Mouse (Mus musculus): ENCODE data around the gene Ndufs2. TPM values are rescaled to one million over a fixed set of nuclear protein-coding genes. Genes with fewer than 3 reads are reported as not detected.
A peak's percentile ranks its signal among the peaks of the same experiment; 100 is the strongest.

Ndufs2 gene
- polyA plus RNA-seq, 1 experiment from 2014 or later: 368 TPM

GRCm38 (mm10) chr1:171279721-171280120, 28.5 kb upstream of the Ndufs2 start:
- Histone ChIP-seq H3K27ac (ENCODE audit: low read length) (no peak overlapping the region), H3K36me3 (ENCODE audit: insufficient read depth, low read length) (peaks cover 56% of the 10 kb centered on the region), H3K9ac (replicated peaks; ENCODE audit: low read length) (peak overlapping the region; percentile 83), H3K27me3 (ENCODE audit: insufficient read depth, low read length) (no peaks in the 10 kb centered on the region), H3K4me3 (ENCODE audit: low read length) (peak overlapping the region; percentile 80), H3K9me3 (ENCODE audit: low read length) (no peaks in the 10 kb centered on the region), H3K4me1 (ENCODE audit: insufficient read depth, low read length) (peaks cover 16% of the 10 kb centered on the region), H3K4me2 (replicated peaks; ENCODE audit: low read depth, low read length) (peak overlapping the region; percentile 88)
- no peak for ATAC-seq (ENCODE audit: low FRiP score, low TSS enrichment)
- 66% methylated on average over 5 of the region's 5 CpGs for WGBS

DNA sequence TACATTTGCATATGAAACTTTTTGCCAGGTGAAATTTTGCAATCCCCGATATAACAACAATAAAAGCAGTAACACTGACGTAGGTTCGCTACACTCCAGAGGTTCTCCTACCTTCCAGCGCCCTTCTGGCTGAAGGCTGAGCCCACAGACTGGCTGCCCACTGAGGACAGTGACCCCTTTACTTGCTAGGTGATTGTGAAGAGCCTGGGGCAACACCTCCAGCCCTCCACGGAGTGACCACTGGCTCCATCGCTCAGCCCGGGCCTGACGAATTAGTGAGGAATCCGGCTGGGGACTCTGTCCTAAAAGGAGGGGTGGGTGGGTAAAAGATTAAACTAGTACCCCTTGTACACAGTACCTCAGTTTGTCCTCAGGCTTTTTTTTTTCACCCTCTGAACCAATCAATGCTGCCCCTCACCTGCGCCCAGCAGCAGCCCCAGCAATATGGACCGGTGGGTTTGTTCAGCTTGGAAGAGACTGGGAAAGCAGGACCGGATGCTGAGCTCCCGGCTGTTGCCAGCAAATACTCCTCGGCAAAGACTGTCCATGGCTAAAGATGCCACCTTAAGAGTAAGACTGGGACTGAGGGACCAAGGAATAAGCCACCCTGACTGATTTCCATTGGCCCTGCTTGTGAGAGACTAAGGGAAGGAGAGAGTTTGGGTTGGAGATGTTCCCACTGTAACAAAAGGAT, 28.0 kb upstream of the Ndufs2 start:
- Histone ChIP-seq H3K9ac (replicated peaks; ENCODE audit: low read length) (peak overlapping the region; percentile 83; the same call in 1 of the 2 replicates), H3K27me3 (ENCODE audit: insufficient read depth, low read length) (no peaks in the 10 kb centered on the region), H3K4me3 (ENCODE audit: low read length) (0 out of 2 replicates have a peak overlapping the region, but pooled peaks have one; percentile 80), H3K9me3 (ENCODE audit: low read length) (no peaks in the 10 kb centered on the region), H3K36me3 (ENCODE audit: insufficient read depth, low read length) (peaks cover 57% of the 10 kb centered on the region), H3K4me2 (replicated peaks; ENCODE audit: low read depth, low read length) (no peak overlapping the region), H3K27ac (ENCODE audit: low read length) (no peak overlapping the region), H3K4me1 (ENCODE audit: insufficient read depth, low read length) (peaks cover 16% of the 10 kb centered on the region)
- ATAC-seq (ENCODE audit: low FRiP score, low TSS enrichment): no peak
- 88% methylated on average over 14 of the region's 14 CpGs for WGBS

DNA sequence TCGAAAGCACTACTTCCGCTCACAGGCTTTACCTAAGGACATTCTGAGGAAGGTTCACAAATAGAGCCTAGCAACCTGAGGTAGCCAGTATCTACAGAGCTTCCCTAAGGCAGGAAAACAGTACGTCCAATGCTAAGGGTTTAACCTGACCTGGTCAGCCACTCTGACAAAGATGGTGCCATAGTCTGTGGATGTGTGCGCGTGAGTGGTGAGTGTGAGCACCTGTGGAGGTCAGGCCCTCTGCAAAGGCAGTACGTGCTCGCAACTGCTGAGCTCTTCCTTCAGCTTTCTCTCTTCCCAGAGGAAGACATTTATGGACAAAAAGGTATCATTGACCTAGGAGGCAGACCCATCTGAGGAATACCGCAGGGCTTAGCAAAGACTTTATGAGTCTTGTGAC, 27.2 kb upstream of the Ndufs2 start:
- WGBS: 94% methylated on average over 8 of the region's 8 CpGs
- ATAC-seq (ENCODE audit: low FRiP score, low TSS enrichment): no peak
- H3K4me3 ChIP-seq (ENCODE audit: low read length): no peak overlapping the region

GRCm38 (mm10) chr1:171277736-171278135, 26.5 kb upstream of the Ndufs2 start:
- H3K4me2 ChIP-seq (replicated peaks; ENCODE audit: low read depth, low read length): no peak overlapping the region
- no peak for ATAC-seq (ENCODE audit: low FRiP score, low TSS enrichment)
- no peaks in the 10 kb centered on the region for H3K9me3 ChIP-seq (ENCODE audit: low read length)
- no peak overlapping the region for H3K9ac ChIP-seq (replicated peaks; ENCODE audit: low read length)
- WGBS: 86% methylated on average over 10 of the region's 10 CpGs
- peaks cover 16% of the 10 kb centered on the region for H3K4me1 ChIP-seq (ENCODE audit: insufficient read depth, low read length)
- H3K4me3 ChIP-seq (ENCODE audit: low read length): no peak overlapping the region
- H3K27me3 ChIP-seq (ENCODE audit: insufficient read depth, low read length): no peaks in the 10 kb centered on the region
- no peak overlapping the region for H3K27ac ChIP-seq (ENCODE audit: low read length)
- H3K36me3 ChIP-seq (ENCODE audit: insufficient read depth, low read length): peaks cover 62% of the 10 kb centered on the region

More for the DNA sequence above, 27.2 kb upstream of the Ndufs2 start:
- H3K4me1 ChIP-seq (ENCODE audit: insufficient read depth, low read length): peaks cover 16% of the 10 kb centered on the region
- H3K27ac ChIP-seq (ENCODE audit: low read length): no peak overlapping the region
- H3K36me3 ChIP-seq (ENCODE audit: insufficient read depth, low read length): peaks cover 59% of the 10 kb centered on the region
- H3K27me3 ChIP-seq (ENCODE audit: insufficient read depth, low read length): no peaks in the 10 kb centered on the region
- H3K4me2 ChIP-seq (replicated peaks; ENCODE audit: low read depth, low read length): no peak overlapping the region
- no peaks in the 10 kb centered on the region for H3K9me3 ChIP-seq (ENCODE audit: low read length)
- H3K9ac ChIP-seq (replicated peaks; ENCODE audit: low read length): no peak overlapping the region

GRCm38 (mm10) chr1:171276110-171276748, 25.0 kb upstream of the Ndufs2 start:
- no peaks in the 10 kb centered on the region for H3K9me3 ChIP-seq (ENCODE audit: low read length)
- peaks cover 15% of the 10 kb centered on the region for H3K4me1 ChIP-seq (ENCODE audit: insufficient read depth, low read length)
- peaks cover 58% of the 10 kb centered on the region for H3K36me3 ChIP-seq (ENCODE audit: insufficient read depth, low read length)
- no peak overlapping the region for H3K9ac ChIP-seq (replicated peaks; ENCODE audit: low read length)
- H3K27ac ChIP-seq (ENCODE audit: low read length): no peak overlapping the region
- H3K4me2 ChIP-seq (replicated peaks; ENCODE audit: low read depth, low read length): no peak overlapping the region
- 89% methylated on average over 14 of the region's 14 CpGs for WGBS
- no peak for ATAC-seq (ENCODE audit: low FRiP score, low TSS enrichment)
- H3K27me3 ChIP-seq (ENCODE audit: insufficient read depth, low read length): no peaks in the 10 kb centered on the region
- H3K4me3 ChIP-seq (ENCODE audit: low read length): no peak overlapping the region

DNA sequence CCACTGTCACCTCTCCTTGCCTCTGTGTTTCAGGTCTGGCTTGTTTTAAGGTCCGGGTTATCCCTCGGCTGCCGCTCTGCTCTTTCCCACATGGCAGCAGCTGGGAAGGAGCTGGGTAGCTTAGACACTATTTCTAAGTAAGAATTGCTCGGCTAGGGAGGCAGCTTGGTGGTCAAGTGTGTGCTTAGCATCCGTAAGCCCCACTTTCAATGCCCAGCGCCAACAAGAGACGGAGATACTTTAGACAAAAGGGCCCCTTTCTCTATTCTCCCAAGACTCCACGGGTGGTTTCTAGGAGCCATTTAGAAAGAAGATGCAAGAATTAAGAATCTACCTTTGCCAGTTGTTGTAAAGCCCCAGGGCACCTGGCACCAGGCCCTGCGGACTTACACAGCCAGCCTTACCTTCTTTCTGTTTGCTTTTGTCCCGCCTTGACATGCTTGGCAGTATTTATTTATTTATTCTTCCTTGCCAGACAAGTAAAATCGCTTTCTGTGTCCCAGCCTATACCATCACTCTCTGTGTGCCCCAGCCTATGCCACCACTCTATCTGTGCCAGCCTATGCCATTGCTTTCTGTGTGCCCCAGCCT, 24.1 kb upstream of the Ndufs2 start:
- Histone ChIP-seq H3K4me3 (ENCODE audit: low read length) (no peak overlapping the region), H3K9me3 (ENCODE audit: low read length) (no peaks in the 10 kb centered on the region), H3K9ac (replicated peaks; ENCODE audit: low read length) (no peak overlapping the region), H3K27ac (ENCODE audit: low read length) (no peak overlapping the region), H3K4me1 (ENCODE audit: insufficient read depth, low read length) (peaks cover 18% of the 10 kb centered on the region), H3K4me2 (replicated peaks; ENCODE audit: low read depth, low read length) (no peak overlapping the region), H3K27me3 (ENCODE audit: insufficient read depth, low read length) (no peaks in the 10 kb centered on the region), H3K36me3 (ENCODE audit: insufficient read depth, low read length) (peaks cover 58% of the 10 kb centered on the region)
- whole genome bisulfite sequencing: 90% methylated on average over 11 of the region's 11 CpGs
- no peak for ATAC-seq (ENCODE audit: low FRiP score, low TSS enrichment)

DNA sequence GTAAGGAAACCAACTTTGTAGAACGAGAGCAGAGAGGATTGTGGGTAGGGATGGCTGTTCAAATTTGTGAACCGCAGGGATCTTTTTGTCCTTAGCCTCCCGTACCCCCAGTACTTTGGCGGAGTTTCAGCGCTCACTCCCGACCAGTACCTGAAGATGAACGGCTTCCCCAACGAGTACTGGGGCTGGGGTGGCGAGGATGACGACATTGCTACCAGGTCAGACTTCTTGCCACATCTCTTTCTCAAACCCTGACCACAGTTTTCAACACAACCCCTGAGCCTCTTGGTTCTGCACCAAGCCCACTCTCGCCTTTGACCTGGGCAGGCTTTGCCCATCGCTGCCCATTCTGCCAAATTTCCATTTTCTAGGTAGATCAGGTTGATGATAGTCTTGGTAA, 23.0 kb upstream of the Ndufs2 start:
- 91% methylated on average over 12 of the region's 12 CpGs for WGBS
- Histone ChIP-seq H3K27me3 (ENCODE audit: insufficient read depth, low read length) (no peaks in the 10 kb centered on the region), H3K4me1 (ENCODE audit: insufficient read depth, low read length) (peaks cover 11% of the 10 kb centered on the region), H3K9me3 (ENCODE audit: low read length) (no peaks in the 10 kb centered on the region), H3K9ac (replicated peaks; ENCODE audit: low read length) (no peak overlapping the region), H3K4me3 (ENCODE audit: low read length) (no peak overlapping the region), H3K27ac (ENCODE audit: low read length) (no peak overlapping the region), H3K36me3 (ENCODE audit: insufficient read depth, low read length) (peaks cover 58% of the 10 kb centered on the region), H3K4me2 (replicated peaks; ENCODE audit: low read depth, low read length) (no peak overlapping the region)
- ATAC-seq (ENCODE audit: low FRiP score, low TSS enrichment): no peak

DNA sequence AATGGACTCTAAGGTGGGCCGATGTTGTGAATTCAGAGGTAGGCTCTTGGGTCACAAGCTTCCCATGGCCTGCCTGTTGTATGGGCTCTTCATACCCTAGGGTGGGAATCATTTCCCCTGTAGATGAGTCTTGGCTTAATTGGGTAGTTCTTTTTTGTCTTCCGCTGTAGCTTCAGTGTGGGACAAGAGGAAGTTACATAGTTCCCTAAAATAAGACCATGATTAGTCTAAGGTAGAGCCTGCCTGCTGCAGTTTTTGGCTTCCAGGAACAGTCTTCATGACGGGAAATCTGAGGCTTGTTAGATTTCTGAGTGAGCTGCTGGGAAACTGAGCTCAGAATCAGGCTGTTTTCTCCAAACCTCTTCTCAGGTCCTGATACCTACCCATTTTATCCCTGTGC, 20.9 kb upstream of the Ndufs2 start:
- no peak overlapping the region for H3K4me3 ChIP-seq (ENCODE audit: low read length)
- no peaks in the 10 kb centered on the region for H3K27me3 ChIP-seq (ENCODE audit: insufficient read depth, low read length)
- WGBS: 88% methylated on average over 3 of the region's 3 CpGs
- no peak overlapping the region for H3K9ac ChIP-seq (replicated peaks; ENCODE audit: low read length)
- 0 out of 2 replicates have a peak overlapping the region, but pooled peaks have one; percentile 77 for H3K4me2 ChIP-seq (replicated peaks; ENCODE audit: low read depth, low read length)
- H3K36me3 ChIP-seq (ENCODE audit: insufficient read depth, low read length): peaks cover 44% of the 10 kb centered on the region
- ATAC-seq (ENCODE audit: low FRiP score, low TSS enrichment): no peak
- no peak overlapping the region for H3K27ac ChIP-seq (ENCODE audit: low read length)
- no peaks in the 10 kb centered on the region for H3K9me3 ChIP-seq (ENCODE audit: low read length)
- H3K4me1 ChIP-seq (ENCODE audit: insufficient read depth, low read length): peaks cover 11% of the 10 kb centered on the region

- ATAC-seq (ENCODE audit: low FRiP score, low TSS enrichment): no peak
- peaks cover 40% of the 10 kb centered on the region for H3K36me3 ChIP-seq (ENCODE audit: insufficient read depth, low read length)
- H3K4me1 ChIP-seq (ENCODE audit: insufficient read depth, low read length): peaks cover 11% of the 10 kb centered on the region
- peak overlapping the region; percentile 77 for H3K4me2 ChIP-seq (replicated peaks; ENCODE audit: low read depth, low read length)
- 65% methylated on average over 10 of the region's 10 CpGs for WGBS
- H3K9me3 ChIP-seq (ENCODE audit: low read length): no peaks in the 10 kb centered on the region
- H3K4me3 ChIP-seq (ENCODE audit: low read length): peak overlapping the region; percentile 84
- H3K27me3 ChIP-seq (ENCODE audit: insufficient read depth, low read length): no peaks in the 10 kb centered on the region
- H3K9ac ChIP-seq (replicated peaks; ENCODE audit: low read length): no peak overlapping the region; the same call in 1 of the 2 replicates
- no peak overlapping the region; the same call in 1 of the 2 replicates for H3K27ac ChIP-seq (ENCODE audit: low read length)
Measured at GRCm38 (mm10) chr1:171271622-171272021, 20.4 kb upstream of the Ndufs2 start.

DNA sequence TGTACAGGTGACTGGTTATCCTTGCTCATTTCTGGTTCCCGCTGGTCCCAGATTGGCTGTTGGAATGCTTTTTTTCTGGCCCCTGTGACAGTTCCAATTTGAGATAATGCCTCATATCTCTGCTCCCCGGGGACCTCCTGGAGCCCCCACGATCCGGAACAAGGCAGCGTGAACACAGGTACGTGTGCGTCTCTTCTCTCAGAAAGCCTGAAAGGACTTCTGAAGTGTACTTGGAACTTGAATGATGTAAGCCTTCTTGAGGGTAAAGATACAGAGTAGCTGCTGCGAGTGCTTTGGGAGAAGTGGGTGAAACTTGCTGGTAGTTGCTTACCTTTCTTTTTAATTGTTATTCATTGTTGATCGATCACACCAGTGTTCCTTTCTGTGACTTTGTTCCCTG, 20.0 kb upstream of the Ndufs2 start:
- H3K4me1 ChIP-seq (ENCODE audit: insufficient read depth, low read length): peaks cover 11% of the 10 kb centered on the region
- no peaks in the 10 kb centered on the region for H3K27me3 ChIP-seq (ENCODE audit: insufficient read depth, low read length)
- H3K9ac ChIP-seq (replicated peaks; ENCODE audit: low read length): peak overlapping the region; percentile 76
- peak overlapping the region; percentile 84 for H3K4me3 ChIP-seq (ENCODE audit: low read length)
- H3K27ac ChIP-seq (ENCODE audit: low read length): peak overlapping the region; percentile 87
- H3K36me3 ChIP-seq (ENCODE audit: insufficient read depth, low read length): peaks cover 35% of the 10 kb centered on the region
- ATAC-seq (ENCODE audit: low FRiP score, low TSS enrichment): no peak
- H3K9me3 ChIP-seq (ENCODE audit: low read length): no peaks in the 10 kb centered on the region
- H3K4me2 ChIP-seq (replicated peaks; ENCODE audit: low read depth, low read length): peak overlapping the region; percentile 77
- 38% methylated on average over 9 of the region's 9 CpGs for WGBS

Measured in kidney, embryonic 16.5 days (tissue).